Mouse (Mus musculus) thymus, adult 2 months (tissue): ENCODE data around the gene E4f1. TPM values are rescaled to one million over a fixed set of nuclear protein-coding genes. Genes with fewer than 3 reads are reported as not detected.
A peak's percentile ranks its signal among the peaks of the same experiment; 100 is the strongest.

Source experiments
- DNase-seq: peaks from one replicate; pipeline ENCODE4 v3.0.0; 2021
- H3K27ac ChIP-seq: fragments of 200-500 bp; 2 replicates; pipeline ENCODE4 v1.5.1; 2012; ENCODE audit warnings: low read length, control low read depth; ENCODE audit not compliant: control insufficient read depth, insufficient read depth
- H3K27me3 ChIP-seq: fragments of 200-500 bp; 2 replicates; pipeline ENCODE4 v1.6.1; 2012; ENCODE audit warnings: mild to moderate bottlenecking, low read length, moderate library complexity, mixed read lengths; ENCODE audit not compliant: control insufficient read depth, insufficient read depth
- H3K36me3 ChIP-seq: fragments of 200-500 bp; 2 replicates; pipeline ENCODE4 v1.6.1; 2012; ENCODE audit warnings: mild to moderate bottlenecking, low read length, moderate library complexity; ENCODE audit not compliant: control insufficient read depth, insufficient read depth
- H3K4me1 ChIP-seq: fragments of 200-500 bp; replicated peaks from 2 replicates; pipeline ENCODE4 v1.6.1; 2012; ENCODE audit warnings: low read length; ENCODE audit not compliant: control insufficient read depth, insufficient read depth
- H3K4me3 ChIP-seq: fragments of 200-500 bp; 2 replicates; pipeline ENCODE4 v1.5.1; 2012; ENCODE audit warnings: mild to moderate bottlenecking, low read length, control low read depth, moderate library complexity; ENCODE audit not compliant: control insufficient read depth, insufficient read depth
- CTCF ChIP-seq: fragments of 200-500 bp; IDR thresholded peaks from 2 replicates; pipeline ENCODE4 v1.5.1; 2012; ENCODE audit warnings: mild to moderate bottlenecking, control low read depth, low read length, moderate library complexity, borderline replicate concordance; ENCODE audit not compliant: control insufficient read depth, poor library complexity, insufficient read depth; ENCODE audit errors: extremely low read depth
- POLR2A ChIP-seq: fragments of 200-500 bp; IDR thresholded peaks from 2 replicates; pipeline ENCODE4 v1.6.1; 2012; ENCODE audit warnings: mild to moderate bottlenecking, low read length, control low read depth, moderate library complexity; ENCODE audit not compliant: control insufficient read depth, poor library complexity, insufficient read depth; ENCODE audit errors: extremely low read depth
- WGBS: fragments of 180-500 bp; shearing (Covaris S2); methylation state at CpG from one replicate; pipeline ENCODE4 v1.1.7; 2018; 5-methylcytosine and 5-hydroxymethylcytosine counted together
- polyA plus RNA-seq: library from polyadenylated mRNA; depleted of rRNA; stranded (reverse); fragments of >200 nt; gene quantifications from 2 replicates; pipeline ENCODE4 v1.2.3, GENCODE M21; 2012

The E4f1 gene
- polyA plus RNA-seq, 1 experiment: 188 TPM

DNA sequence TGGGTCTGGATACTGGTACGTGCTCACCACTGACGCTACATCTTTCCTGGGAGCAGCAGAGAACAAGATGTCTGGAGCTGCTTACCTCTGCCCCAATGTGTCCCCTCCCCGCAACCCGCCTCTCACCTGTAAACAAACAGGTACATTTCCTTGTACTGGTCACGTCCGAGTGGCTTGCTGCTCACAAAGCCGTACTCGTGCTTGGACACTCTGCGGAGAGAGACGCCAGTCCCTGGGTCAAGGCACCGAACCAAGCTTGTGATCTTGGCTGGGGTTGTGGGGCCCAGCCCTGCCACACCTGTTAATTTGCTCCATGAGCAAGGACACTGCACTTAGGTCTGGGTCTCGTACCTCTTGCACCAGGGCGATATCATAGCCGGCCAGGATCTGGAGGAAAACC, 28.0 kb downstream of the E4f1 start:
- 94% methylated on average over 14 of the region's 14 CpGs for WGBS
- no peaks in the 10 kb centered on the region for H3K27me3 ChIP-seq
- DNase-seq: no peak
- TF ChIP-seq POLR2A: no peak
- TF ChIP-seq CTCF: no peak
- H3K27ac ChIP-seq: no peak overlapping the region
- H3K36me3 ChIP-seq: peaks cover 37% of the 10 kb centered on the region
- H3K4me1 ChIP-seq: no peaks in the 10 kb centered on the region
- H3K4me3 ChIP-seq: no peak overlapping the region

DNA sequence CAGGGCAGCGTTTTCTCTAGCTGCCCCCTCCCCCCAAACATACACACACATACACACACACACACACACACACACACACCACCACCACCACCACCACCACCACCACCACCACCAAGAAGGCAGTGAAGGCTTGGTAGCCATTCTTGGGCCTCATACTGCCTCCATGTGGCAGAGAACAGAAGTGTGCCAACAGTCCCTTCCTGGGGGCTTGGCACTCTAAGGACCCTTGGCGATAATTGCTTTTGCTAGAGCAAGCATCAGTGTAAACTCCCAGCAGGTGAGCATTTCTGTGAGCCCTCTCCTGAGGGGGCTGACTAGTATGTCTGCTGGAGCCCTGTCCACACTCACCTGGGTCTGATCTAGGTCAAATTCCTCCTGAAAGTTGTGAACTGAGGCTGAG, 29.0 kb downstream of the E4f1 start:
- DNase-seq: peak; percentile 19
- TF ChIP-seq CTCF (no peak), POLR2A (no peak)
- Histone ChIP-seq H3K4me1 (no peaks in the 10 kb centered on the region), H3K4me3 (no peak overlapping the region), H3K36me3 (peaks cover 27% of the 10 kb centered on the region), H3K27me3 (no peaks in the 10 kb centered on the region), H3K27ac (no peak overlapping the region)
- WGBS: 81% methylated on average over 2 of the region's 2 CpGs

DNA sequence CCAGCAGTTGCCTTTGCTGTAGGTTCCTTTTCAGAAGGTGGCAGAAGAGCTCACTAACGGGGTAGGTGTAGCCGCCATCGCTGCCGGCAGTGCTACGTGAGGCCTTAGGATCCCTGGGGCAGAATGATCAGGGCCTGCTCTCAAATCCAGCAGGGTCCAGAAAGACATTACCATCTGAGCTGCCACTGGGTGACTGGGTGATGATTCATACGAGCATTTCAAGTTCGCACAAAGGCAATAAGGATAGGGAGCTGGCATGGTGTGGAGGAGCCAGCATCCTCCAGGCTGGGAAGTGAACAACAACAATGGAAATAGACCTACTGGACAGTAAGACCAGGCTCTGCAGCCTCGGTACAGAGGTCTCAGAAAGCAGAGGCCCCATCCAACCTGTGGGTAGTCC, 29.7 kb downstream of the E4f1 start:
- Histone ChIP-seq H3K27me3 (no peaks in the 10 kb centered on the region), H3K36me3 (peaks cover 20% of the 10 kb centered on the region), H3K27ac (no peak overlapping the region), H3K4me1 (no peaks in the 10 kb centered on the region), H3K4me3 (no peak overlapping the region)
- DNase-seq: no peak
- WGBS: 97% methylated on average over 8 of the region's 8 CpGs
- no peak for TF ChIP-seq CTCF
- no peak for TF ChIP-seq POLR2A

DNA sequence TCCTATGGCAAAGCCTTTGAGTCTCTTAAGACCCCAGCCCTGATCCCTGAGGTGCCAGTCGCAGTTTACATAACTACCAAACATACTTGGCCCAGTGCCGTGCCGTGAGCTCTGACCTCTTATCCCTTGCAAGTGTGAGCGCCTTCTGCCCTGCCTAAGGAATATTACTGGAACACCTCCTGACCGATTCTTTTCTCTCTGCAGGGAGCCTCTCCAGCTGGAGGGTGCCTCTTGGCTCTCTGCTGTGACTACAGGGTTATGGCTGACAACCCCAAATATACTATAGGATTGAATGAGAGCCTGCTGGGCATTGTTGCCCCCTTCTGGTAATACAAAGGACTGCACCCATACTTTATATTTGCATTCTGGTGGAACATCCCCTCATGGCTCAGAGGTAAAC, 33.1 kb downstream of the E4f1 start:
- Histone ChIP-seq H3K4me1 (0 out of 2 replicates have a peak, but pooled peaks cover 2% of the 10 kb centered on the region), H3K27me3 (no peaks in the 10 kb centered on the region), H3K27ac (no peak overlapping the region), H3K36me3 (0 out of 2 replicates have a peak, but pooled peaks cover 3% of the 10 kb centered on the region), H3K4me3 (no peak overlapping the region)
- WGBS: 88% methylated on average over 5 of the region's 5 CpGs
- peak; percentile 49 for DNase-seq
- TF ChIP-seq POLR2A: no peak
- TF ChIP-seq CTCF: no peak

DNA sequence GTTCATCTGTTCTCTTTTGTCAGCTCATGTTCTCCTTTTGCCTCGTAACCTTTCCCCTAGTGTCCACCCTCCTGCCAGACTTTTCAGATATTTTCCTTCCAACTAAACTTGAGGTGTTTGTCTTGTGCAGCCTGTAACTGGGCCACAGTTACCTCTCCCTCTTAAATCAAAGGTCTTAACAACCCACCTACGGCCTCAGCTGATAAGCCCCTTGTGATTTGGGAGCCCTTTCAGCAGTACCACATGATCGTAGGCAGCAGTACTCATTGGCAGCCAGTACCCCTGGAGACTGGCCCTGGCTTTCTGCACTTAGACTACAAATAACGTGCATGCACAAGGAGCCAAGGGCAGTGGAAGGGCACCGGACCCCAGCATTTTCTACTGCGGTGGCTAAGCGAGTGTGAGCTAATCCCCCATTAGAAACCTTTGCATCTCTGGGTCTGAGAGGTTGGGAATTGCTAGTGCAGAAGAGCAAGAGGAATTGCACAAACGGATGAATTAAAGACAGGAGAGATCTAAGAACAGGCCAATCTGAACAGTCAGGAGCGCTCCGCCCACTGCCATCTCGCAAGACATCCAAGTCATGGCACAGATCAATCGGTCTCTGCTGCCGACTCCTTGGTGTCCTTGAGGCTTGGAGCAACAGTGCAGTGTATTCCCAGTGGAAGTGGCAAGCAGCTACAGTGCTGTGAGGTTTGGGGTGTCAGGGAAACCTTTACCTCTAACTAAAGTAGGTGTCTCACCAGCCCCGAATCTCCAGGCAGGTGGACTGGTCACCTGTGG, 40.7 kb downstream of the E4f1 start:
- Histone ChIP-seq H3K4me3 (no peak overlapping the region), H3K4me1 (peaks cover 9% of the 10 kb centered on the region; the same call in 1 of the 2 replicates), H3K36me3 (peaks cover 6% of the 10 kb centered on the region), H3K27ac (no peak overlapping the region), H3K27me3 (no peaks in the 10 kb centered on the region)
- DNase-seq: no peak
- TF ChIP-seq CTCF (no peak), POLR2A (no peak)
- WGBS: 98% methylated on average over 14 of the region's 14 CpGs

DNA sequence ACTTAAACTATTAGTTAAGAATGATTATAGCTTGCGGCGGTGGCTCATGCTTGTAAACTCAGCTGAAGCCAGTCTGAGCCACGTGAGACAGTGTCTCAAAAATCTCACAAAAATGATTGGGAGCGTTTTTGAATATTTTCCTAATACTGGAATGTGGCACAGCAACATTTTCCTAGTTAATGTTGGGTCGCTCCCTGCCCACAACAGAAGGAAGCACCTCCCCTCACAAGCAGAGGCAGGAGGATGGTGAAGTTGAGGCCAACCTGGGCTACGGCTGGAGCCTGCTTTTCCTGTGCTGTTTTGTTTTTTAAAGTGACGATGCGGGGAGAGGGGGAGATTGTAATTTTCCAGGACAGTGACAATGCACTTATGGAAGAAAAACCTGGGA, 42.9 kb downstream of the E4f1 start:
- DNase-seq: no peak
- TF ChIP-seq CTCF: no peak
- TF ChIP-seq POLR2A: no peak
- WGBS: 23% methylated on average over 8 of the region's 8 CpGs
- H3K27ac ChIP-seq: no peak overlapping the region
- peaks cover 27% of the 10 kb centered on the region for H3K36me3 ChIP-seq
- no peak overlapping the region for H3K4me3 ChIP-seq
- H3K4me1 ChIP-seq: peaks cover 7% of the 10 kb centered on the region; the same call in 1 of the 2 replicates
- no peaks in the 10 kb centered on the region for H3K27me3 ChIP-seq
